Mouse (Mus musculus) heart, embryonic 16.5 days (tissue): ENCODE results near the gene Rrp12. TPM values are rescaled to one million over a fixed set of nuclear protein-coding genes. Genes with fewer than 3 reads are reported as not detected.

Experiments
- ATAC-seq: fragments of 200-750 bp; cut with Nextera tagmentation; replicated peaks from 2 replicates; pipeline ENCODE4 v1.8.0; 2017; ENCODE audit warnings: moderate number of reproducible peaks; ENCODE audit not compliant: insufficient read depth, low FRiP score; ENCODE audit errors: extremely low read depth
- H3K27ac ChIP-seq: fragments of 300-500 bp; sonication (generic); 2 replicates; pipeline ENCODE4 v1.5.1; 2014; ENCODE audit warnings: mild to moderate bottlenecking, low read length, control low read depth, moderate library complexity
- H3K27me3 ChIP-seq: fragments of 300-500 bp; sonication (generic); 2 replicates; pipeline ENCODE4 v1.6.1; 2014; ENCODE audit warnings: low read length, mixed read lengths; ENCODE audit not compliant: control insufficient read depth, insufficient read depth
- H3K36me3 ChIP-seq: fragments of 300-500 bp; sonication (generic); 2 replicates; pipeline ENCODE4 v1.6.1; 2014; ENCODE audit not compliant: control insufficient read depth, insufficient read depth
- H3K4me1 ChIP-seq: fragments of 300-500 bp; sonication (generic); 2 replicates; pipeline ENCODE4 v1.6.1; 2014; ENCODE audit warnings: low read length, mixed read lengths; ENCODE audit not compliant: control insufficient read depth, insufficient read depth
- H3K4me2 ChIP-seq: fragments of 300-500 bp; sonication (generic); 2 replicates; pipeline ENCODE4 v1.6.1; 2014; ENCODE audit warnings: low read depth, mild to moderate bottlenecking, control low read depth, low read length
- H3K4me3 ChIP-seq: fragments of 300-500 bp; sonication (generic); 2 replicates; pipeline ENCODE4 v1.5.1; 2014; ENCODE audit warnings: mild to moderate bottlenecking, control low read depth, low read length
- H3K9ac ChIP-seq: fragments of 300-500 bp; sonication (generic); 2 replicates; pipeline ENCODE4 v1.6.1; 2014; ENCODE audit warnings: low read length, control low read depth
- H3K9me3 ChIP-seq: fragments of 300-500 bp; sonication (generic); replicated peaks from 2 replicates; pipeline ENCODE4 v1.6.1; 2016; ENCODE audit warnings: low read length; ENCODE audit not compliant: control insufficient read depth
- WGBS: fragments of 180-500 bp; shearing (Covaris S2); extraction: QIAGEN DNeasy Blood & Tissue Kit; methylation state at CpG from one replicate; pipeline ENCODE4 v1.1.7; 2014; 5-methylcytosine and 5-hydroxymethylcytosine counted together
- polyA plus RNA-seq: library from polyadenylated mRNA; unstranded; fragments of >200 nt; fragmentation: Nextera tagmentation; extraction: Ambion mirVana; gene quantifications from 2 replicates; pipeline ENCODE4 v1.2.1, GENCODE M21; 2015

The Rrp12 gene
- polyA plus RNA-seq, 1 experiment from 2014 or later = 10.0 TPM

DNA sequence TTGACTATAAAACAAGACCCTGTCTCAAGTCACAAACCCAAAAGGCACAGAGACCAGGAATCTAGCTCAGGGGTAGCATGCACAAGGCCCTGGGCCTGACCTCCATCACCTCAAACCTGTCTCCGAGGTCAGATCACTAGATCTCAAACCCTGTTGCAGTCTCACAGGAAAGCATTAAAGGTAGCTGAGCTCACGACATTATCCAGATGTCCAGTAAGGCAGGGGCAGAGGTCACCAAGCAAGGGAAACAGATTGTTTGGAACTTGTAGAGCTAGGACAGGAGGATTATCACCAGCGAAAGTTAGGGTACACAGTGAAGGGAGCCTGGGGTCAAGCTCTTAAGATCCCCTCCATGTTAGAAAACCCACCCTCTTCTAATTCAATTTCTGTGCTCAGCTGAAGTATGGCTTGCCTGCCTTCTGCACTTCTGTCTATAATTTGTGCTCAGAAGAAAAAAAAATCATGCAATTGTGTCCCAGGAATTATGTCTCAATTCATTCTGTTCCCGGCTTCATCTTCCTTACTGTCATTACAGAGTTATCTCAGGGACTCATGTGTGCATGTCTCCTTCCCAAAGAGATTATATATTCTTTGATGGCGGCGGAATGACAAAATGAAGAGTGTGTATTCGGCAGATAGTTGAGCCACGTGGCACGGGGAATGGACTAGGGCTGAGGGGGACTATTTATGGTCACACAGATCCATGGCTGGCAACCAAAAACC, 58.6 kb downstream of the Rrp12 start:
- no peak overlapping the region; the same call in 1 of the 2 replicates for H3K4me3 ChIP-seq
- no peak overlapping the region for H3K9ac ChIP-seq
- peaks cover 5% of the 10 kb centered on the region; the same call in 1 of the 2 replicates for H3K27me3 ChIP-seq
- WGBS = 31% methylated on average over 9 of the region's 9 CpGs
- H3K9me3 ChIP-seq = no peaks in the 10 kb centered on the region
- ATAC-seq = no peak
- H3K27ac ChIP-seq = no peak overlapping the region
- peak overlapping the region; percentile 20; the same call in 1 of the 2 replicates for H3K4me2 ChIP-seq
- no peaks in the 10 kb centered on the region for H3K36me3 ChIP-seq
- peaks cover 20% of the 10 kb centered on the region for H3K4me1 ChIP-seq

DNA sequence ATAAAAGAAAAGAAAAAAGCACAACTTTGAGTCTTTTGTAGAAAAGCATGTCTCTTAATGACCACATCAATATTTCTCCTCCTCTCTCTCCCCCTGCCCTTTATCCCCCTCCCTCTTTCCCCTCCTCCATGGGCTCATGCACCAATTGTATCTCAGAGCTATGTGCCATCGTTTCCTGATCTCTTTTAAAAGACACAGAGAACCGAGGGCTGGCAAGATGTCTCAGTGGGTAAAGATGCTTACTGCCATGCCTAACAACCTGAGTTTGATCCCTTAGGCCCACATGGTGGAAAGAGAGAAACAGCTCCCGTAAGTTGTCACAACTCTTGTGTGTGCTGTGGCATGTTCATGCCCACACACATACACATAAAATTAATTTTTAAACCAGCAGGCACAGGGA, 59.3 kb downstream of the Rrp12 start:
- WGBS = 48% methylated on average over 3 of the region's 3 CpGs
- Histone ChIP-seq H3K4me2 (no peak overlapping the region), H3K9ac (no peak overlapping the region), H3K36me3 (no peaks in the 10 kb centered on the region), H3K4me1 (peaks cover 22% of the 10 kb centered on the region), H3K4me3 (no peak overlapping the region), H3K9me3 (no peaks in the 10 kb centered on the region), H3K27ac (no peak overlapping the region), H3K27me3 (peaks cover 8% of the 10 kb centered on the region; the same call in 1 of the 2 replicates)
- ATAC-seq = no peak

DNA sequence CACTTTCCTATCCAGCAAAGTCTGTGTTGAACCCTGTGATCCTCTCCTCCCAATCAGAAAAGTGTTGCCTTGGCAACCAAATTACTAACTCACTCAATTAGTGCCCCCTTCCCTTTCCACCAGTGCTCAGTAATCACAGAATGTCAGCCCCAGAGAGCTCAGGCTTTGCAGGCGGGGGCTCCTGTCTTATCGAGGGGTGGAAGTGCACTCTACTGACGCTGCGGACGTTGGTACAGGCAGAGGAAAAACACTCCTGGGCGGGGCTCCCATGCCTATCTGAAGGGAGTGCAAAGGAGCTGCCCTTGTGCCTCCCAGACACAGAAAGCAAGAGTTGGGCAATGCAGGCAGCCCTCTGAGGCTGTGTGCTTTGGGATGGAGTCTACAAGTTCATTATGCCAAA, 60.2 kb downstream of the Rrp12 start:
- Histone ChIP-seq H3K4me2 (peak overlapping the region; percentile 51), H3K4me1 (peaks cover 22% of the 10 kb centered on the region), H3K9me3 (no peaks in the 10 kb centered on the region), H3K9ac (no peak overlapping the region), H3K4me3 (no peak overlapping the region), H3K36me3 (no peaks in the 10 kb centered on the region), H3K27me3 (peaks cover 8% of the 10 kb centered on the region; the same call in 1 of the 2 replicates), H3K27ac (peak overlapping the region; percentile 37; the same call in 1 of the 2 replicates)
- under 1% methylated on average over 6 of the region's 6 CpGs for WGBS
- peak; percentile 64 for ATAC-seq

DNA sequence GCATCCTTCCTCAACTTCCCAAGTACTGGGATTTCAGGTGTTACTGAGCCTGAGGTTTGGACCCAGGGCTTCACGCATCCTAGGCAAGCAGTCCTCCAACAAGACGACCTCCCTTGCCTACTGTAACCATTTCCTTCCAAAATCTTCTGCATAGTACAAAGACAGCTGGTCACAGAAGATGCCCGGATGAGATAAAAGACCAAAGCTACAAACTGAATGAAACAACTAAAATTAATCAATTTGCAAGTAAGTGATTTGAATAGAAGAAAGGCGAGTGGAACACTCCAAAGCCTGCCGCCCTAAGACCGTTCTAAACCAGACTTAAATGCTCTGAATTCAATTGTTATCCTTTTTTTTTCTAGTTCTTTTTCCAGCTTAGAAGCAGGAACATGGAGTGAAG, 60.6 kb downstream of the Rrp12 start:
- no peak overlapping the region for H3K4me3 ChIP-seq
- ATAC-seq = no peak
- H3K4me2 ChIP-seq = peak overlapping the region; percentile 51
- WGBS = 50% methylated on average over 6 of the region's 6 CpGs
- no peak overlapping the region for H3K27ac ChIP-seq
- no peak overlapping the region for H3K9ac ChIP-seq
- peaks cover 8% of the 10 kb centered on the region; the same call in 1 of the 2 replicates for H3K27me3 ChIP-seq
- peaks cover 22% of the 10 kb centered on the region for H3K4me1 ChIP-seq
- H3K9me3 ChIP-seq = no peaks in the 10 kb centered on the region
- H3K36me3 ChIP-seq = no peaks in the 10 kb centered on the region

DNA sequence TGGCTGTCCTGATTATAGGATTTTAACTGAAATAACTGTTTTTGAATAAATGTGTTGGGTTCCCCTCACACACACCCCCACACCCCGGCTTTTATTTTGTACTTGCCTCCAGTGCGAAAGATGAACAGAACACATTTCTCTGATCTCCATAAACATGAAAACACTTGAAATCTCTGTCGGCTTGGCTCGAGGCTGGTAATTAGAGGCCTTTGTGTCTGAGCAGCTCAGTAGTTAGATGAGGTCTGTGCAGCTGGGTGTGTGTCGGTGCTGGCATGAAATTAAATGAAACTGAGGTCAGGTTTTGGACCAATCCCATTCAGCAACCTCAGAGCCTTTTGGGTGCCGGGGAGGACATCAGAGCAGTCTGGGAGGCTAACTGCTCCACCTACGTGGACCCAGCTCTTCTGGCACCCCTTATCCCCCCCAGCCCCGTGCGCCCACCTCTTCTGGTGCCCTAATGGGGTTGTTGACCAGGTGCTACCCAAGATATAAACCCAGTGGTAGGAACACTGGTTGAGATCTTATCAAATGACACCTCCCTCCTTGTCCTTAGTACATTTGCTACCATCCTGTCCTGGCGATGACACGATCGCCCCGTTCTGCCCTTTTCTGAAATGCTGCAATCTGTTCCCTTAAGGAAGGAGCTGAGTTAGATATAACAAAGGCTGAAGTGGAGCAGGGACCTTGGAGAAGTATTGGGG, 63.3 kb downstream of the Rrp12 start:
- peaks cover 20% of the 10 kb centered on the region for H3K4me1 ChIP-seq
- no peaks in the 10 kb centered on the region for H3K9me3 ChIP-seq
- no peaks in the 10 kb centered on the region for H3K36me3 ChIP-seq
- no peak overlapping the region for H3K4me2 ChIP-seq
- WGBS = 81% methylated on average over 13 of the region's 13 CpGs
- H3K27me3 ChIP-seq = peaks cover 8% of the 10 kb centered on the region; the same call in 1 of the 2 replicates
- no peak overlapping the region for H3K27ac ChIP-seq
- ATAC-seq = no peak
- no peak overlapping the region for H3K9ac ChIP-seq
- no peak overlapping the region for H3K4me3 ChIP-seq

DNA sequence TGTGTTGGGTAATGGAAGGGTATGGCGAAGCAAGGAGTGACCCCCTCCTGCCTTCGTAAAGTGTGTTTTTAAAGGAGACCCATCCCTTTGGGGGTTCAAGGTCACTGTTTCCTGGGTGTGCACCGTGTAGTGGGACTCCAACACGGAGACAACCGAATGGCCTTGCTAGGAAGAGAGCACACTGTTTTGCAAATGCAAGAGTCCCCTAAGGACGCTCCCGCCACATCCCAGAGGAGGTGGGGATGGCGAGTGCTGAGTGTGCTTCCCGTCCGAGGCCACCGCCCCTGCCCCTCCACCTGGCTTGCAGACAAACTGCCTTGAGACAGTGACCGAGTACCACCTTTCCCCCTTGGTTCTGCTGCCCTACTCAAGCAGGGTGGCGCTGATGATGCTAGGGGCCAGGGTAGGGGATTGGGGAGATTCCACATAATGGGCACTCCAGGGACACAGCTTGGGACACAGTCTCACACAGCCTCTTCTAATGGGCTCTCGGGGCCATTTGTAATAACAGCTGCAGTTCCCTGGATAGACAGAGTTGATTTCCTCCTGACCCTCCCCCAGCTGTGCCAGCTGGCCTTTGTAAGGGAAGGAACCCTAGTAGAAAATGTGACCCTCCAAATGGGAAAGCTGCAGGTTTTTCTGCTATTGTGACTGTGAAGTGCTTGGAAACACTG, 64.1 kb downstream of the Rrp12 start:
- WGBS = 20% methylated on average over 14 of the region's 14 CpGs
- peak overlapping the region; percentile 78 for H3K4me3 ChIP-seq
- no peaks in the 10 kb centered on the region for H3K9me3 ChIP-seq
- no peak for ATAC-seq
- peaks cover 16% of the 10 kb centered on the region for H3K4me1 ChIP-seq
- no peaks in the 10 kb centered on the region for H3K36me3 ChIP-seq
- H3K4me2 ChIP-seq = peak overlapping the region; percentile 98
- peak overlapping the region; percentile 8; the same call in 1 of the 2 replicates for H3K9ac ChIP-seq
- no peak overlapping the region for H3K27ac ChIP-seq
- H3K27me3 ChIP-seq = peaks cover 8% of the 10 kb centered on the region; the same call in 1 of the 2 replicates

DNA sequence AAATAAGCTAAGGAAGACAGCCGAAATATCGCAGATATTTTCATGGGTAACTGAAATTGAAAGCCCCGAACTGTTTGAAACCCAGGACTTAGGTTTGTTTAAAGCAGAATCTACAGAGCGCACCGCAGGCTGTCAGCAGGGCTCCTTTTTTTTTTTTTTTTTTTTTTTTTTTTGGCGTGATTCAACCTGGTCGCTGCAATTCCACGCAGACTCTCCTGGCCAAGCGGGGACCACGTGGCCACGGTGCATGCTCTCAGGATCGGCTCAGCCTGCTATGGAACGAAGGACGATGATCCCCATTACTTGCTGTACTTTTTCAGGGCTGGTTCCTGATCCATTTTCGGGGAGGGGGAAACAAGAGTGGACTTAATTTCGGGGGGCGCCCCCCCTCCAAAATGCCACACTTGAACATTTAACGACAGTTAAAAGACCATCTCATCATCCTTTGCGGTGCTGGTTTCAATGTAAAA, 64.8 kb downstream of the Rrp12 start:
- Histone ChIP-seq H3K4me1 (peaks cover 16% of the 10 kb centered on the region), H3K27ac (no peak overlapping the region), H3K4me3 (peak overlapping the region; percentile 78), H3K9me3 (no peaks in the 10 kb centered on the region), H3K9ac (peak overlapping the region; percentile 81), H3K4me2 (peak overlapping the region; percentile 98), H3K36me3 (no peaks in the 10 kb centered on the region), H3K27me3 (peaks cover 8% of the 10 kb centered on the region; the same call in 1 of the 2 replicates)
- WGBS = 1% methylated on average over 19 of the region's 19 CpGs
- ATAC-seq = no peak

DNA sequence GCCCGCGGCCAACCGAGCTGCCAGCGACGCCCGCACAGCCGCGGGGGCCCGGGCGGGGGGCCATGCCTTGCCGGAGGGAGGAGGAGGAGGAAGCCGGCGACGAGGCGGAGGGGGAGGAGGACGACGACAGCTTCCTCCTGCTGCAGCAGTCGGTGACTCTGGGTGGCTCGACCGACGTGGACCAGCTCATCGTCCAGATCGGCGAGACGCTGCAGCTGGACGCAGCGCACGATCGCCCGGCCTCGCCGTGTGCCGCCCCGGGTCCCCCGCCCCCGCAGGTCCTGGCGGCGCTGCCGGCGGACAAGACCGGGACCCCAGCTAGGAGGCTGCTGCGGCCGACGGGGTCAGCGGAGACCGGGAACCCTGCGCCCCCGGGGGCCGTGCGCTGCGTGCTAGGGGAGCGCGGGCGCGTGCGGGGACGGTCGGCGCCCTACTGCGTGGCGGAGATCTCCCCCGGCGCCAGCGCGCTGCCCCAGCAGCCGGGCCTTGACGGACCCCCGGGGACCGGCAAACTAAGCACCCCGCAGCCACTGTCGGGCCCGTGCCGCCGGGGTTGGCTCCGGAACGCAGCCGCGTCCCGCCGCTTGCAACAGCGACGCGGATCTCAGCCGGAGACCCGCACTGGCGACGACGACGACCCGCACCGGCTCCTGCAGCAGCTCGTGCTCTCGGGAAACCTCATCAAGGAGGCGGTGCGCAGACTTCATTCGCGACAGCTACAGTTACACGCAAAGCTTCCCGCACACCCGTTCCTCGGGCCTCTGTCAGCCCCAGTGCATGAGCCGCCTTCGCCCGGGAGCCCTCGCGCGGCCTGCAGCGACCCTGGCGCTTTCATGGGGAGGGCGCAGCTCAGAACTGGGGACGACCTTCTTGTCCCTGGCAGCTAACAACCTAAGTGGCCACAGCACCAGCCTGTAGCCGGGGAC, 65.6 kb downstream of the Rrp12 start:
- H3K27me3 ChIP-seq = peaks cover 8% of the 10 kb centered on the region; the same call in 1 of the 2 replicates
- H3K9me3 ChIP-seq = no peaks in the 10 kb centered on the region
- peaks cover 11% of the 10 kb centered on the region; the same call in 1 of the 2 replicates for H3K4me1 ChIP-seq
- ATAC-seq = peak; percentile 71
- peak overlapping the region; percentile 89 for H3K27ac ChIP-seq
- H3K36me3 ChIP-seq = no peaks in the 10 kb centered on the region
- peak overlapping the region; percentile 78 for H3K4me3 ChIP-seq
- peak overlapping the region; percentile 81 for H3K9ac ChIP-seq
- peak overlapping the region; percentile 98 for H3K4me2 ChIP-seq
- WGBS = under 1% methylated on average over 108 of the region's 112 CpGs
